Mouse (Mus musculus): ENCODE data around the gene Polr1d. TPM values are rescaled to one million over a fixed set of nuclear protein-coding genes. Genes with fewer than 3 reads are reported as not detected.

Gene Polr1d
- polyA plus RNA-seq, 1 experiment from 2014 or later: 139 TPM

DNA sequence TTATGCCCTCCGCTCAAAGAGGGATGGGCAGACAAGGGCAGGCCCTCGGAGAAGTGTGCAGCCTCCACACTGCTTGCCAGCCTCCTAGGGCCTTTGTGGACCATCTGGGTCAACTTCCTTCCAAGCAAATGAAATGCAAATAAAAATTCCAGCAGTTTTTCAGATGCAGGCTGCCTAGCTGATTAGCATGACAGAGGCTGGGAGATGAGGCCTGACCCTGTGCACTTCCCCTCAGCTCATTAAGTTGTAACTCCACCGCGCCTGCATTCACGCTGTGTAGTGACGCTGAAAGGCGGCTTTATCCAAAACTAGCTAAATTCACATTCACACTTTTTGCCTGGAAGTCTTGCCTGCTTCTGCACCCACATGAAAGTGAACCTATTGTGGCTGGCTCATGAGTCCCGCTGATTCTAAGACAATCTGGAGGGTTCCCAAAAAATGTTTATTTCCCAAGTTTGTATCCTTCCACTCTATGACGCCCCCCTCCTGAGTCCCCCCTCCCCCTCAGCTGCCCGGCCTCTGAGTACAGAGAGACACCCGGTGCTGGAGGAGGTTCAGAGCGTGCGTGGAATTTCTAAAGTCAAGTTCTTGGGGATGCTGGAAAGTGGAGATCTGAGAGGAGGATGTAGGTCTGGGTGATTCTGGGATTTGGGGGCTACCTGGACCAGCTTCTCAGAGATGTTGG is 78.7 kb downstream of the Polr1d start:
- Histone ChIP-seq H3K27me3 (0 out of 2 replicates have a peak, but pooled peaks cover 2% of the 10 kb centered on the region), H3K36me3 (no peaks in the 10 kb centered on the region), H3K4me3 (replicated peaks) (no peak overlapping the region), H3K9ac (no peak overlapping the region), H3K4me2 (replicated peaks) (no peak overlapping the region), H3K27ac (replicated peaks) (no peak overlapping the region), H3K4me1 (peaks cover 8% of the 10 kb centered on the region; the same call in 1 of the 2 replicates), H3K9me3 (replicated peaks) (no peaks in the 10 kb centered on the region)
- no peak for ATAC-seq (ENCODE audit: insufficient number of reproducible peaks, low FRiP score, low TSS enrichment, low read depth)
- 12% methylated on average over 13 of the region's 13 CpGs for WGBS

DNA sequence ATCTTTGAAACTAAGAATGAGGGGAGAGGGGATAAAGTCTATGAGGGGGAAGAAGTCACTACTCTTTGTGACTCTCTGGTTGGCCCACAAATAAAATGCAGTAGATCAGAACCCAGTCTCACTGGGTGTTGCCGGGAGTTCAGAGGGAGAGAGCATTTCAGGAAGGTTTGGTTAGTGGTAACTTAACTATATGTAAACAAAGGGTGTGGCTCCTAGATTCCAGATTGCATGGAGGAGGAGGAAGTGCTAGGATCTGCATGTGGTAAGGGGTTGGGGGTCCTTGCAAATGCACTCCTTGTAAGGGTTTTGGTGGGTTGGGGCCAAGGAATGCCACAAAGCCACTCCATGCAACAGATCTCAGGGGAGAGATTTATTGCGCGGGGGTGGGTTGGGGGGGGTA is 79.5 kb downstream of the Polr1d start:
- Histone ChIP-seq H3K9me3 (replicated peaks) (no peaks in the 10 kb centered on the region), H3K9ac (no peak overlapping the region), H3K27me3 (0 out of 2 replicates have a peak, but pooled peaks cover 2% of the 10 kb centered on the region), H3K36me3 (no peaks in the 10 kb centered on the region), H3K4me1 (peaks cover 8% of the 10 kb centered on the region; the same call in 1 of the 2 replicates), H3K4me2 (replicated peaks) (no peak overlapping the region), H3K4me3 (replicated peaks) (no peak overlapping the region), H3K27ac (replicated peaks) (no peak overlapping the region)
- WGBS: 30% methylated on average over 3 of the region's 3 CpGs
- no peak for ATAC-seq (ENCODE audit: insufficient number of reproducible peaks, low FRiP score, low TSS enrichment, low read depth)

DNA sequence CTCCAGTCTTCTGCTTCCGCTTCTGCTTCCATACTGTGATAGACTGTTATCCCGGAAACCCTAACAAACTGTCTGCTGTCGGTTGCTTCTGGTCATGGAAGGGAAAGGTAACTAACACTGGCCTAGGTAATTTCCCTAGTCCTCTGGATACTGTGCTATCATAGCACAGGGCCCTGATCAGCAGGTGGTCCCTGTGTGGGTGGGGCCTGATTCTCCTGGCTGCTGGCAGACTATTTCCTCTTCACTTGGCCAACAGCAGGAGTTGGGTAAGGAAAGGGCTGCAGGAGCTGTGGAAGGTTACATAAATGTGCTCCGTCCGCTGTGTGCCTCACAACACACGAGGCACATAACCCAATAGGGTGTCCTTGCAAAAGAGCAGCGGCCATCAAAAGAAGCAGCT is 80.6 kb downstream of the Polr1d start:
- peaks cover 8% of the 10 kb centered on the region; the same call in 1 of the 2 replicates for H3K4me1 ChIP-seq
- 74% methylated on average over 7 of the region's 7 CpGs for WGBS
- no peak overlapping the region for H3K27ac ChIP-seq (replicated peaks)
- no peaks in the 10 kb centered on the region for H3K9me3 ChIP-seq (replicated peaks)
- no peak for ATAC-seq (ENCODE audit: insufficient number of reproducible peaks, low FRiP score, low TSS enrichment, low read depth)
- H3K9ac ChIP-seq: no peak overlapping the region
- H3K4me2 ChIP-seq (replicated peaks): no peak overlapping the region
- H3K36me3 ChIP-seq: no peaks in the 10 kb centered on the region
- H3K4me3 ChIP-seq (replicated peaks): no peak overlapping the region
- H3K27me3 ChIP-seq: 0 out of 2 replicates have a peak, but pooled peaks cover 2% of the 10 kb centered on the region

DNA sequence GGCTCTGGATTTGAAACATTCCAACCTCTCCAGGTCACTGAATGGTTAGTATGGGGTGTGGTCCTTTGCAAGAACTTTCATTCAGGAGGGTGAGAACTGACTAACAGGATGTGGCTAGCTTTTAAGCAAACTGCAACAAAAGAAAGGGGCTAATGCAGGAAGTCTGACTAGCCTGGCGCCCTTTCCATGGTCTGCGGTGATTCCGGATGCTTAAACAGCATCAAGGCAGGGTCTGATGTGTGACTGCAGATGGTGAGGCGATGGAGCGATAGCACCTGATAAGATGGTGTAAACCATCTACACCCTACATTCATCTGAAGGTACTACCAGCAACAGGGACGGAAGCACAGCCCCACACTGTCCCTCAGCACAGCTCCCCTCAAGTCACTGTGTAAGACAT is 82.5 kb downstream of the Polr1d start:
- H3K36me3 ChIP-seq: no peaks in the 10 kb centered on the region
- H3K9me3 ChIP-seq (replicated peaks): no peaks in the 10 kb centered on the region
- no peak overlapping the region for H3K4me2 ChIP-seq (replicated peaks)
- no peak for ATAC-seq (ENCODE audit: insufficient number of reproducible peaks, low FRiP score, low TSS enrichment, low read depth)
- H3K27me3 ChIP-seq: 0 out of 2 replicates have a peak, but pooled peaks cover 2% of the 10 kb centered on the region
- no peak overlapping the region for H3K27ac ChIP-seq (replicated peaks)
- H3K4me3 ChIP-seq (replicated peaks): no peak overlapping the region
- 85% methylated on average over 6 of the region's 6 CpGs for WGBS
- H3K9ac ChIP-seq: no peak overlapping the region
- H3K4me1 ChIP-seq: peaks cover 8% of the 10 kb centered on the region; the same call in 1 of the 2 replicates

DNA sequence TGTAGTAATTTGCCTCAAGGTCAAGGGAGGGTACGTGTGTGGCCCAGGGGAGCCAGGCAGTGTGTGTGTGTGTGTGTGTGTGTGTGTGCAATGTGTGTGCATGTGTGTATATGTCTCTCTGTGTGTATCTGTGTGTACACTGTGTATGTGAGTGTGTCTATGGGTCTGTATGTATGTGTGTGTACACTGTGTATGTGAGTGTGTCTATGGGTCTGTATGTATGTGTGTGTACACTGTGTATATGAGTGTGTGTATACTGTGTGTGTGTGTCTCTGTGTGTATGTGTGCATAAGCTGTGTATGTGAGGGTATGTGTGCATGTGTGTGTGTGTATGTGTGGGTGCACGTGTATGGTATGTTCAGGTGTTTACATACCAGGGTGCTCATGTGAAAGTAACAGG is 82.9 kb downstream of the Polr1d start:
- Histone ChIP-seq H3K4me3 (replicated peaks) (no peak overlapping the region), H3K9me3 (replicated peaks) (no peaks in the 10 kb centered on the region), H3K4me1 (peaks cover 8% of the 10 kb centered on the region; the same call in 1 of the 2 replicates), H3K27ac (replicated peaks) (no peak overlapping the region), H3K27me3 (0 out of 2 replicates have a peak, but pooled peaks cover 2% of the 10 kb centered on the region), H3K36me3 (no peaks in the 10 kb centered on the region), H3K4me2 (replicated peaks) (no peak overlapping the region), H3K9ac (no peak overlapping the region)
- ATAC-seq (ENCODE audit: insufficient number of reproducible peaks, low FRiP score, low TSS enrichment, low read depth): no peak
- 87% methylated on average over 2 of the region's 2 CpGs for WGBS

Other genes with a start within 250 kb of the Polr1d start
- 545 and 547 TPM in 2 replicates for gene Rpl21, start 244.2 kb upstream of the Polr1d start, polyA plus RNA-seq (2015; fragmentation: Nextera tagmentation; extraction: Ambion mirVana)
- 11.2 and 13.0 TPM in 2 replicates for gene Rasl11a, start 232.0 kb upstream of the Polr1d start, polyA plus RNA-seq (2015; fragmentation: Nextera tagmentation; extraction: Ambion mirVana)
- 96.9 and 105 TPM in 2 replicates for gene Gtf3a, start 128.4 kb upstream of the Polr1d start, polyA plus RNA-seq (2015; fragmentation: Nextera tagmentation; extraction: Ambion mirVana)
- 23.0 and 24.0 TPM in 2 replicates for gene Mtif3, start 113.2 kb upstream of the Polr1d start, polyA plus RNA-seq (2015; fragmentation: Nextera tagmentation; extraction: Ambion mirVana)
- gene Lnx2, start 464 bp upstream of the Polr1d start, polyA plus RNA-seq (2015; fragmentation: Nextera tagmentation; extraction: Ambion mirVana): 14.8 and 17.2 TPM in 2 replicates
- not detected in 2 replicates for gene Gsx1, start 111.6 kb downstream of the Polr1d start, polyA plus RNA-seq (2015; fragmentation: Nextera tagmentation; extraction: Ambion mirVana)
- not detected in 2 replicates for gene Pdx1, start 192.9 kb downstream of the Polr1d start, polyA plus RNA-seq (2015; fragmentation: Nextera tagmentation; extraction: Ambion mirVana)
- not detected in 2 replicates for gene Cdx2, start 230.2 kb downstream of the Polr1d start, polyA plus RNA-seq (2015; fragmentation: Nextera tagmentation; extraction: Ambion mirVana)
- not detected in 2 replicates for gene Urad, start 245.4 kb downstream of the Polr1d start, polyA plus RNA-seq (2015; fragmentation: Nextera tagmentation; extraction: Ambion mirVana)

Data from embryonic facial prominence, embryonic 15.5 days (tissue).